Mouse (Mus musculus) forebrain, embryonic 11.5 days (tissue): ENCODE measurements around the gene Aanat. TPM values are rescaled to one million over a fixed set of nuclear protein-coding genes. Genes with fewer than 3 reads are reported as not detected.

Experiments used
- ATAC-seq: fragments of 200-750 bp; cut with Nextera tagmentation; replicated peaks from 2 replicates; pipeline ENCODE4 v1.8.0; 2017; ENCODE audit warnings: moderate TSS enrichment; ENCODE audit not compliant: low FRiP score
- DNase-seq: peaks from one replicate; pipeline ENCODE4 v3.0.0-alpha.2; 2017; ENCODE audit warnings: low spot score
- H3K27ac ChIP-seq: fragments of 300-500 bp; sonication (generic); 2 replicates; pipeline ENCODE4 v1.5.1; 2014; ENCODE audit warnings: low read depth, low read length
- H3K27me3 ChIP-seq: fragments of 300-500 bp; sonication (generic); 2 replicates; pipeline ENCODE4 v1.6.1; 2014; ENCODE audit warnings: mild to moderate bottlenecking, low read length, mixed read lengths; ENCODE audit not compliant: control insufficient read depth, insufficient read depth
- H3K36me3 ChIP-seq: fragments of 300-500 bp; sonication (generic); 2 replicates; pipeline ENCODE4 v1.6.1; 2014; ENCODE audit warnings: mild to moderate bottlenecking, low read length, moderate library complexity, mixed read lengths; ENCODE audit not compliant: control insufficient read depth, insufficient read depth
- H3K4me1 ChIP-seq: fragments of 300-500 bp; sonication (generic); replicated peaks from 2 replicates; pipeline ENCODE4 v1.6.1; 2014; ENCODE audit warnings: low read length, mixed read lengths; ENCODE audit not compliant: control insufficient read depth, insufficient read depth
- H3K4me2 ChIP-seq: fragments of 300-500 bp; sonication (generic); 2 replicates; pipeline ENCODE4 v1.6.1; 2014; ENCODE audit warnings: low read depth, mild to moderate bottlenecking, low read length, moderate library complexity, mixed read lengths; ENCODE audit not compliant: severe bottlenecking
- H3K4me3 ChIP-seq: fragments of 300-500 bp; sonication (generic); 2 replicates; pipeline ENCODE4 v1.5.1; 2014; ENCODE audit warnings: low read depth, low read length
- H3K9ac ChIP-seq: fragments of 300-500 bp; sonication (generic); 2 replicates; pipeline ENCODE4 v1.6.1; 2014; ENCODE audit warnings: low read length
- H3K9me3 ChIP-seq: fragments of 300-500 bp; sonication (generic); 2 replicates; pipeline ENCODE4 v1.6.1; 2016; ENCODE audit warnings: low read length, mixed read lengths; ENCODE audit not compliant: control insufficient read depth
- WGBS: fragments of 180-500 bp; shearing (Covaris S2); extraction: QIAGEN DNeasy Blood & Tissue Kit; methylation state at CpG from one replicate; pipeline ENCODE4 v1.1.7; 2014; 5-methylcytosine and 5-hydroxymethylcytosine counted together
- polyA plus RNA-seq: library from polyadenylated mRNA; unstranded; fragments of >200 nt; fragmentation: Nextera tagmentation; extraction: Ambion mirVana; gene quantifications from 2 replicates; pipeline ENCODE4 v1.2.1, GENCODE M21; 2014

The Aanat gene
- polyA plus RNA-seq, 1 experiment from 2014 or later, result not detected

GRCm38 (mm10) chr11:116549273-116550038 lies 36.8 kb upstream of the Aanat start:
- H3K27me3 ChIP-seq, result no peaks in the 10 kb centered on the region
- no peak overlapping the region for H3K27ac ChIP-seq
- H3K9ac ChIP-seq, result no peak overlapping the region
- 90% methylated on average over 11 of the region's 11 CpGs for WGBS
- H3K9me3 ChIP-seq, result no peaks in the 10 kb centered on the region
- ATAC-seq, result no peak
- no peak for DNase-seq
- H3K4me2 ChIP-seq, result no peak overlapping the region
- no peak overlapping the region for H3K4me3 ChIP-seq
- no peaks in the 10 kb centered on the region for H3K4me1 ChIP-seq
- no peaks in the 10 kb centered on the region for H3K36me3 ChIP-seq

GRCm38 (mm10) chr11:116550748-116551147 lies 35.5 kb upstream of the Aanat start:
- H3K9me3 ChIP-seq, result no peaks in the 10 kb centered on the region
- no peaks in the 10 kb centered on the region for H3K36me3 ChIP-seq
- WGBS, result 81% methylated on average over 7 of the region's 7 CpGs
- H3K27me3 ChIP-seq, result no peaks in the 10 kb centered on the region
- no peak overlapping the region for H3K4me3 ChIP-seq
- no peak overlapping the region for H3K4me2 ChIP-seq
- DNase-seq, result no peak
- no peak overlapping the region for H3K27ac ChIP-seq
- H3K4me1 ChIP-seq, result no peaks in the 10 kb centered on the region
- H3K9ac ChIP-seq, result no peak overlapping the region
- ATAC-seq, result no peak

GRCm38 (mm10) chr11:116552194-116552593 lies 34.0 kb upstream of the Aanat start:
- DNase-seq (no peak), ATAC-seq (no peak)
- Histone ChIP-seq H3K4me1 (no peaks in the 10 kb centered on the region), H3K9ac (no peak overlapping the region), H3K4me3 (no peak overlapping the region), H3K27ac (no peak overlapping the region), H3K9me3 (no peaks in the 10 kb centered on the region), H3K36me3 (no peaks in the 10 kb centered on the region), H3K4me2 (no peak overlapping the region), H3K27me3 (no peaks in the 10 kb centered on the region)
- 85% methylated on average over 1 of the region's 1 CpGs for WGBS

- ATAC-seq, result no peak
- Histone ChIP-seq H3K9ac (no peak overlapping the region), H3K4me1 (no peaks in the 10 kb centered on the region), H3K27ac (no peak overlapping the region), H3K4me2 (no peak overlapping the region), H3K36me3 (no peaks in the 10 kb centered on the region), H3K4me3 (no peak overlapping the region), H3K9me3 (no peaks in the 10 kb centered on the region), H3K27me3 (no peaks in the 10 kb centered on the region)
- no peak for DNase-seq
- WGBS, result 55% methylated on average over 12 of the region's 12 CpGs
Observed at GRCm38 (mm10) chr11:116554171-116554878, 31.9 kb upstream of the Aanat start.

- Histone ChIP-seq H3K36me3 (no peaks in the 10 kb centered on the region), H3K9ac (no peak overlapping the region), H3K4me3 (no peak overlapping the region), H3K27ac (no peak overlapping the region), H3K4me2 (no peak overlapping the region), H3K4me1 (no peaks in the 10 kb centered on the region), H3K27me3 (no peaks in the 10 kb centered on the region), H3K9me3 (no peaks in the 10 kb centered on the region)
- 82% methylated on average over 1 of the region's 1 CpGs for WGBS
- ATAC-seq (no peak), DNase-seq (no peak)
Observed at GRCm38 (mm10) chr11:116555572-116555971, 30.7 kb upstream of the Aanat start.

- WGBS, result 75% methylated on average over 6 of the region's 6 CpGs
Observed at GRCm38 (mm10) chr11:116556308-116556707, 29.9 kb upstream of the Aanat start.

GRCm38 (mm10) chr11:116565283-116566041 lies 20.8 kb upstream of the Aanat start:
- H3K36me3 ChIP-seq, result no peaks in the 10 kb centered on the region
- 85% methylated on average over 7 of the region's 7 CpGs for WGBS
- no peak overlapping the region for H3K9ac ChIP-seq
- H3K27me3 ChIP-seq, result no peaks in the 10 kb centered on the region
- no peaks in the 10 kb centered on the region for H3K4me1 ChIP-seq
- H3K4me3 ChIP-seq, result no peak overlapping the region
- H3K9me3 ChIP-seq, result no peaks in the 10 kb centered on the region
- H3K4me2 ChIP-seq, result no peak overlapping the region
- no peak for DNase-seq
- H3K27ac ChIP-seq, result no peak overlapping the region
- no peak for ATAC-seq

More at GRCm38 (mm10) chr11:116556308-116556707, 29.9 kb upstream of the Aanat start:
- Histone ChIP-seq H3K27me3 (no peaks in the 10 kb centered on the region), H3K27ac (no peak overlapping the region), H3K4me2 (no peak overlapping the region), H3K9ac (no peak overlapping the region; the same call in 1 of the 2 replicates), H3K9me3 (no peaks in the 10 kb centered on the region), H3K4me3 (no peak overlapping the region), H3K4me1 (no peaks in the 10 kb centered on the region), H3K36me3 (no peaks in the 10 kb centered on the region)
- ATAC-seq (no peak), DNase-seq (no peak)

- DNase-seq (no peak), ATAC-seq (no peak)
- no peak overlapping the region for H3K4me2 ChIP-seq
- no peaks in the 10 kb centered on the region for H3K9me3 ChIP-seq
- H3K27me3 ChIP-seq, result no peaks in the 10 kb centered on the region
- 92% methylated on average over 8 of the region's 8 CpGs for WGBS
- H3K27ac ChIP-seq, result no peak overlapping the region
- H3K4me3 ChIP-seq, result no peak overlapping the region
- no peaks in the 10 kb centered on the region for H3K4me1 ChIP-seq
- no peak overlapping the region for H3K9ac ChIP-seq
- no peaks in the 10 kb centered on the region for H3K36me3 ChIP-seq
Observed at GRCm38 (mm10) chr11:116567531-116567930, 18.7 kb upstream of the Aanat start.
